Mouse (Mus musculus): Measurements from ENCODE around the gene Slc22a17. TPM values are rescaled to one million over a fixed set of nuclear protein-coding genes. Genes with fewer than 3 reads are reported as not detected.
"Not testable (repeated sequence)": the region's sequence is repeated elsewhere in the genome, so short reads cannot be mapped to it uniquely, and the experiment has no call there.

Slc22a17 gene
- polyA plus RNA-seq, 1 experiment, result 466 TPM

DNA sequence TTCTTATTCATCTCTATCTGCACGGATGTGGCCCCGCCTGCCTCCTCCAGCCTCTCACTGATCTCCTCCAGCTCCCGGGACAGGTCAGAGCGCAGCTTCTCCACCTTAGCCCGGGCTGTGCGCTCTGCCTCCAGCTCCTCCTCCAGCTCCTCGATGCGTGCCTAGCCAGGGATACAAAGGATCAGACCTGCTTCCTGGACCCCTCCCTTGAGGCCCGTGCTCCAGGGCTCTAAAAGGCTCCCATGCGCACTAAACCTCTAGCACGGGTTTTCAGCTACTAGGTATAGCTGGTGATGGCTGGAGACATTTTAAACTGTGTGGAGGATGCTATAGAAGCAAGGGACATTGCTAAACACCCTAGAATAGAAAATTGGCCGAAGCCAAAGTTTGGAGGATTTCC, 37.6 kb upstream of the Slc22a17 start:
- no peak for DNase-seq (ENCODE audit: low read depth)
- no peak for TF ChIP-seq POLR2A (IDR thresholded peaks at IDR 0.05; ENCODE audit: borderline replicate concordance, extremely low read depth, insufficient read depth, insufficient read length, poor library complexity, severe bottlenecking)
- TF ChIP-seq CTCF (IDR thresholded peaks at IDR 0.05; ENCODE audit: borderline replicate concordance, extremely low read depth, insufficient read depth, insufficient read length), result no peak

DNA sequence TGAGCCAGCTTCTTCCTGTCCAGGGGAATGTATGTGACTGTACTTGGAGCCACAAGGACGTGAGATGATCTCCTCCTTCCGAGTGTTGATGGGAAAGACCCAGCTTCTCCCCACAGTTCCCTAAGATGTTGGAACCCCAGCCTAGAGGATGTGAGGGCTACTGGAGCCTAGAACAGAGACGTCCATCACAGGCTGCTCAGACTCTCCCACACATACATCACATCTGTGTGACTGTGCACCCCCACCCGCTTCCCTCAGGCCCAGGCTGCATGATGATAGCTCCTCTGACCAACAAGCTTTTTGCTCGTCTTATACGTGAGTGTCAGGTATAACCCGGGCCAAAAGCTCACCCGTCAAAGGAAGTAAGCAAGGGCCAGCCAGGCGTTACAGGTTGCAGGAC, 35.8 kb upstream of the Slc22a17 start:
- DNase-seq (ENCODE audit: low read depth), result no peak
- TF ChIP-seq CTCF (IDR thresholded peaks at IDR 0.05; ENCODE audit: borderline replicate concordance, extremely low read depth, insufficient read depth, insufficient read length), result no peak
- TF ChIP-seq POLR2A (IDR thresholded peaks at IDR 0.05; ENCODE audit: borderline replicate concordance, extremely low read depth, insufficient read depth, insufficient read length, poor library complexity, severe bottlenecking), result no peak

DNA sequence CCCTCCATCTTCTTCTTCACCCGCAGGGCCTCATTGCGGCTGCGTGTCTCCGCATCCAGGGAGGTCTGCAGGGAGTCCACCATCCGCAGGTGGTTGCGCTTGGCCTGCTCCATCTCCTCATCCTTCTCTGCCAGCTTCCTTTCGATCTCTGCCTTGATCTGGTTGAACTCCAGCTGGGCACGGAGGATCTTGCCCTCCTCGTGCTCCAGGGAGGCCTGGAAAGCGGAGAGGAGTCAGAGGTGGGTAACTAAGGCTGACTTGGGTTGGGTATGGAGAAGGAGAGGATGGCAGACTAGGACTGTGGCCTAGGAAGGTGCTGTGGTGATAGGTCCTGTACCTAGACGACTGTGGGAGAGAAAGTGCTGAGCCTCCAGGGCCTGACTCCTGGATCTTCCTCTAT, 34.1 kb upstream of the Slc22a17 start:
- DNase-seq (ENCODE audit: low read depth), result not testable (repeated sequence)

DNA sequence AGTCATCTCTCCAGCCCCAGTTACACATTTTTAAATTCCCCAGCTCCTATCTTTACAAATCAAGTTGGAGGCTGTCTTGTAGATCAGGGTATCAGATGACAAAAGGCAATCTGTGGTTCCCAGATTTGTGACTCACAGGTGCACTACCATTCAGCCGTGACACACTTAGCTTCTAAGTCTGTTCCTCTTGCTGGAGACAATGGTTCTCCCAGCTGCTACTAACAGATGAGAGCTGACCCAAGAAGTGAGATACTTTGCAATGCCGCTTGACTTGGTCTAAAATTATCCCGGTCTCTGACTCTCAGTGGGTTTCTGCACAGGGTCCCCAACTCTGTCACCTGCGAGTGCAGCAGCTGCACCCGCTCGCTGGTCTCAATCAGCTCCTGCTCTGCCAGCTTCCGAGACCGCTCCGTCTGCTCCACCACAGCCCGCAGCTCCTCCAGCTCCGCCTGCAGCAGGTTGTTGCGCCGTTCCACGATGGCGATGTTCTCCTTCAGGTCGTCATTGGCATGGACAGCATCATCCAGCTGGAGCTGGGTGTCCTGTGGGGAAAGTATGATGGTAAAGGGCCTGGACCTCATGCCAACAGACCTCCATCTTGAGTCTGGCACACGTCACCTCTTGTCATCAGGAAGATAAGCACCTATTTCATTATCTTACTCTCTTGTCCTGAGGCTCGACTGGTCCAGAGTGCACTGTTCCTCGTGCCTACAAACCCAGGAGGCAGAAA, 33.2 kb upstream of the Slc22a17 start:
- TF ChIP-seq POLR2A (IDR thresholded peaks at IDR 0.05; ENCODE audit: borderline replicate concordance, extremely low read depth, insufficient read depth, insufficient read length, poor library complexity, severe bottlenecking) (no peak), CTCF (IDR thresholded peaks at IDR 0.05; ENCODE audit: borderline replicate concordance, extremely low read depth, insufficient read depth, insufficient read length) (no peak)
- no peak for DNase-seq (ENCODE audit: low read depth)

DNA sequence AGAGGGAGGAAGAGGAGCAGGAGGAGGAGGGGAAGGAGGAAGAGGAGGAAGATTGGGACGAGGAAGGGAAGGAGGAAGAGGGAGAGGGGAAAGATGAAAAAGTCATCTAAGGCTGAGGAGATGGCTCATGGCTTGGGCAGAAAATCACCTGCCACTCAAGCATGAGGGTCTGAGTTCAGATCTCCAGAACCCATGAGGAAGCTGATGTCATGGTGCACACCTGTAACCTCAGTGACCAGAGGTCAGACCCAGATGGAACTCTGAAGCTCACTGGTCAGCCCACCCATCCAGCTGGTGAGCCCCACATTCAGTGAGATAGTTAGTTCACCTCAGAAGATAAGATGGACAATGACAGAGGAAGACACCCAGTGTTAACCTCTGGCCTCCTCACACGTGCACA, 32.0 kb upstream of the Slc22a17 start:
- no peak for DNase-seq (ENCODE audit: low read depth)
- TF ChIP-seq CTCF (IDR thresholded peaks at IDR 0.05; ENCODE audit: borderline replicate concordance, extremely low read depth, insufficient read depth, insufficient read length) (no peak), POLR2A (IDR thresholded peaks at IDR 0.05; ENCODE audit: borderline replicate concordance, extremely low read depth, insufficient read depth, insufficient read length, poor library complexity, severe bottlenecking) (no peak)

DNA sequence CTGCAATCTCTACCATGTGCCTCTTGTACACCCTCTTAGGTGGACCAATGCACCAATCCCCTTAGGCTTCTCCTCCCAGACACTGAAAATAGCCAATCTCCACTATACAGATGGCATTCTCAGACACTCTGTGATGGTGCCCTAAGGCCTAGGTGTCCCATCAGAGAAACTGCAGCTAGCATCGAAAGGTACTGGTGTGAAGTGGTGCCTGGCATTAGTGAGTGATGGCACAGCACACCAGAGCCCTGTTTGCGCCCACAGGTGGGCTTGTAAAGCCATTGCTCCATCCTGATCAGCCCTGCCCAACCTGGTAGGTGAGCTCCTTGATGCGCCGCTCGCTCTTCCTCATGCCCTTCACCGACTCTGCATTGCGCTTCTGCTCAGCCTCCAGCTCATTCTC, 31.0 kb upstream of the Slc22a17 start:
- TF ChIP-seq CTCF (IDR thresholded peaks at IDR 0.05; ENCODE audit: borderline replicate concordance, extremely low read depth, insufficient read depth, insufficient read length) (no peak), POLR2A (IDR thresholded peaks at IDR 0.05; ENCODE audit: borderline replicate concordance, extremely low read depth, insufficient read depth, insufficient read length, poor library complexity, severe bottlenecking) (no peak)
- DNase-seq (ENCODE audit: low read depth), result no peak

DNA sequence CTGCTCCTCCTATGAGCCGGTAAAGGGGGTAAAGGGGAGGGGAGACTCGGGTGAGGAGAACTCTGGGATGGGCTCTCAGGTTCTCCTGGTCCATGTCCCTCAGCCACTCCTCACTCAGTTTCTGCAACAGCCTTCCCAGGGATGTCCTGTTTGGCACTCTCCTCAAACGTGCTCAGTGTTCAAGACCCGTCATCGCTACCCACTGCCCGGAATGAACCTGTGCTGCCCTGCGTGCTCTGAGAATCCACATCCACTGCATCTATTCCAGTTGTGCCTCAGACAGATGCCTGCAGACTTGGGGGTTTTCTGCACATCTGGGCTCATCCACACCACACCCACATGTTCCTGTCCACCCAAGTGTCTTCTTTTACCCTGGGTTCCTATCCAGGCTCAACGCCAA, 29.5 kb upstream of the Slc22a17 start:
- no peak for DNase-seq (ENCODE audit: low read depth)
- TF ChIP-seq POLR2A (IDR thresholded peaks at IDR 0.05; ENCODE audit: borderline replicate concordance, extremely low read depth, insufficient read depth, insufficient read length, poor library complexity, severe bottlenecking) (no peak), CTCF (IDR thresholded peaks at IDR 0.05; ENCODE audit: borderline replicate concordance, extremely low read depth, insufficient read depth, insufficient read length) (no peak)

DNA sequence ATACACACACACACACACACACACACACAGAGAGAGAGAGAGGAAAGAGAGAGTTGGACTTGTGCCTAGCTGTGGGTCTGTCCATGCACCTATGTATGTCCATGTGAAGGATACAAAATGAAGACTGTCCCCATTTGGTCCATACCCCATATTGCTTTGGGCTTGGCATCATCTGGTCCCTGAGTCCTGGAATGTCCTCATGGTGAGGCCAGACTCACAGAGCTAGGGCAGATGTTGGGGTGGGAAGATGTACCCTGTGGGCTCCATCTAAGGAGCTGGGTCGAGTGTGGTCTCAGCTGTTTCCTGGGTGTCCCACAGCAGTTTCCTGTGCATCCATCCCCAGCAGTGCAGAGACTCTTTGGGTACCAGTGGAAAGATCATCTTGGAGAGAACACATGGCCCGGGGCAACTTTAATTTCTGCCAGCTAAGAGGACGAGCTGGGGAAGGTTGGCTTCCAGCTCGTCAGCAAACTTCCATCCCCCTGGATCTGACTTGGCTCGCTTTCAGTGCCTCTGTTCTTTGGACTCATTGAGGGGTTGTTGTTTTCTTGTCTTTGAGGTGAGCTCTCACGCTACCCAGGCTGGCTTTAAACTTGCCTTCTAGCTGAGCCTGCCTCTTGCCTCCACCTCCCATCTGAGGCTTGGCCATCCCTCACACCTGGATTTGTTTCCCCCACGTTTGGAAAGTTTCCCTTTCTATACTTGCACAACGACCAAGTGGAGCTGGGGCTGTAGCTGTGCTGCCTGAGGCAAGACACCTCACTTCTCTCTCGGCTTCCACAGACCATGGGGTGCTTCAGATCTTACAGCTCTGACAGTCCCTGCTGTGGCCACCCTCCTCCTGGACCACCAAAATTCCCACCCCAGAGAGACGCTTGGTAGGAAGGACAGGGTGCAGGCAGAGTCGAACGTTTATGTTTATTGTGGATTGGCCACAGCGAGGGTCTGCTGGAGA, 28.4 kb upstream of the Slc22a17 start:
- DNase-seq (ENCODE audit: low read depth), result no peak
- TF ChIP-seq POLR2A (IDR thresholded peaks at IDR 0.05; ENCODE audit: borderline replicate concordance, extremely low read depth, insufficient read depth, insufficient read length, poor library complexity, severe bottlenecking), result no peak
- no peak for TF ChIP-seq CTCF (IDR thresholded peaks at IDR 0.05; ENCODE audit: borderline replicate concordance, extremely low read depth, insufficient read depth, insufficient read length)

DNA sequence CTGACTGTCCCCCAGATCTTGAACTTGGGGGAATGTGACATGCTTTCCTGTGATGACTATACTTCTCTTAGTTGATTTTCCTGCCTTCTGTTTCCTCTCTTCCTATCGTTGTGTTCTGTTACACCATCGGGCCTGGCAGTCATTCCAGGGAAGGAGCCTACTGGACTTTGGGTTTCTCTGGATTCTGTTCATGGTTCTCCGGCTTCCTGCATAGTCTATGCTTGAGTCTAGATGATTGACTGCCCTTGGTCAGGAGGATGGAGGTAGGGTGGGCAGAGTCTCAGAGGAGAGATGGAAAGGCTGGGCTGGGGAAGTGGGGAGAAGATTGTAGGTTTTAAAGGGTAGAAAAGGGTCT, 27.2 kb upstream of the Slc22a17 start:
- no peak for DNase-seq (ENCODE audit: low read depth)
- TF ChIP-seq POLR2A (IDR thresholded peaks at IDR 0.05; ENCODE audit: borderline replicate concordance, extremely low read depth, insufficient read depth, insufficient read length, poor library complexity, severe bottlenecking) (no peak), CTCF (IDR thresholded peaks at IDR 0.05; ENCODE audit: borderline replicate concordance, extremely low read depth, insufficient read depth, insufficient read length) (no peak)

DNA sequence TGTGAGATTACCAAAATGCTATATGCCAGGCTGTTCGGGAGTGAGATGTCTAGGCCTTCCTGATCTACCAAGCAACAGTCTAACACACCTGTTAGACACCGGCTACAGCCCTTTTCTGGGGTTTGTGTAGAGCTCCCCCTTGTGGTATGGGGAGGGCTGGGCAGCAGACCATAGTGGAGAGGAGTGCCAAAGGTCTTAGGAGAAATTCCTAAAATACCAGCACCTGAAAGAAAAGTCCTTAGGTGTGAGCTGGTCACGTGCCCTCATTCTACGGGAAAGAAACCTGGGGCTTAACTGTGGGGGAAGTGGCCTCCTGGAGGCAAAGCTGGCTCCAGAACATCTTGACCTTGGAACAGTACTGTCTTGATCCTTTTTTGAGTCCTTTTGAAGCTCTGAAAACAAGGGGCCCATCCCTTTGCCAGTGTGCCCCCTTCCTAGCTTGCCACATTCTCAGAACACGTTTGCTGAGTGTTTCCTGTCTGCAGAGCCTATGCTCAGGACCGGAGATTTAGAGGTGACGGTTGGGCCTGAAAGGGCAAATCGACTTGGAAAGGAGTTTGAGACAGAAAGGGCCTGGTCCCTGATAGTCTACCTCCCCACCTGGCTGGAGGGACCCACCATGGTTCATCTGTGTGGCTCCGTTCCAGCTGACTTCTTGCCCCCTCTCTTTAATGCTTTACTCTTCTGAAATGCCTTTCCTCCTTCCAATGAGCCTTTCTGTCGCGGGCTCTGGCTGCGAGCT, 26.7 kb upstream of the Slc22a17 start:
- DNase-seq (ENCODE audit: low read depth), result peak; percentile 61
- TF ChIP-seq CTCF (IDR thresholded peaks at IDR 0.05; ENCODE audit: borderline replicate concordance, extremely low read depth, insufficient read depth, insufficient read length), result peak; percentile 73
- TF ChIP-seq POLR2A (IDR thresholded peaks at IDR 0.05; ENCODE audit: borderline replicate concordance, extremely low read depth, insufficient read depth, insufficient read length, poor library complexity, severe bottlenecking), result no peak

DNA sequence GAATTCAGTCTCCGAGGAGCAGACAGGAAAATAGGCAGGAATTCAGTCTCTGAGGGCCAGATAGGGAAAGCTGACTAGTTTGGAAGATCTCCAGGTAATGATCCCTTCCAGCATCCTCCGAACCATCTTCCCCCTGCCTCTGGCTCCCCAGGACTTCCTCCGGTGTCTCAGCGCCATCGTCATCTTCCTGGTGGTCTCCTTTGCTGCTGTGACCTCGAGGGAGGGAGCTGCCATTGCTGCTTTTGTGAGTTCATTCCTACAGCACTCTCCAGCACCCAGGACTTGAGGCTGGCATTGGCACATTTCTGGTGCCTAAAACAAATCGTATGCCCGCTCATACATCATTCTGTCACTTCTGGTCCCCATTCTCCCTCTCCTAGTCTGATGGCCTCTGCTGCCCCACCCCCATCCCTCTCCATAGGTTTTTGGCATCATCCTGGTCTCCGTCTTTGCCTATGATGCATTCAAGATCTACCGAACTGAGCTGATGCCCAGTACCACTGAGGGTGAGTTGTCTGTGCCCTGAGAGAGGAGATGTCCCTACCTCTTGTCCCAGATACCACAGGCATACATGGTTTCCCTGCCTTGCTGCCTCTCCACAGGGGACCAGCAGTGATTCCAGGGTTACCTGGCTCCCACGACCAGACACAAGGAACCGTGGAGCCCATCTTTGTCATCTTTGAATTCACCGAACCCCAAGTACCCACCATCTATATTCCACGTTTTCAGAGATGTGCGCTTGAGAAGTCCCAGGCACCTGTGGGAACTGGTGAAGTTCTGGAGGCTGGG, 25.7 kb upstream of the Slc22a17 start:
- TF ChIP-seq POLR2A (IDR thresholded peaks at IDR 0.05; ENCODE audit: borderline replicate concordance, extremely low read depth, insufficient read depth, insufficient read length, poor library complexity, severe bottlenecking), result no peak
- no peak for TF ChIP-seq CTCF (IDR thresholded peaks at IDR 0.05; ENCODE audit: borderline replicate concordance, extremely low read depth, insufficient read depth, insufficient read length)
- no peak for DNase-seq (ENCODE audit: low read depth)

Measured in brain, embryonic 14.5 days (tissue).